Mouse (Mus musculus) hindbrain, postnatal 0 days (tissue): ENCODE measurements around the gene Bmp8b. TPM values are rescaled to one million over a fixed set of nuclear protein-coding genes. Genes with fewer than 3 reads are reported as not detected.

Source experiments
- ATAC-seq: fragments of 200-750 bp; cut with Nextera tagmentation; 2 replicates; pipeline ENCODE4 v1.8.0; 2017; ENCODE audit warnings: mild to moderate bottlenecking, moderate TSS enrichment, moderate library complexity
- DNase-seq: peaks from one replicate; pipeline ENCODE4 v3.0.0-alpha.2; 2015; ENCODE audit warnings: low spot score
- H3K27ac ChIP-seq: fragments of 300-500 bp; sonication (generic); 2 replicates; pipeline ENCODE4 v1.5.1; 2014; ENCODE audit warnings: mild to moderate bottlenecking
- H3K27me3 ChIP-seq: fragments of 300-500 bp; sonication (generic); 2 replicates; pipeline ENCODE4 v1.6.1; 2014; ENCODE audit warnings: low read length, mixed read lengths; ENCODE audit not compliant: insufficient read depth
- H3K36me3 ChIP-seq: fragments of 300-500 bp; sonication (generic); 2 replicates; pipeline ENCODE4 v1.6.1; 2014; ENCODE audit warnings: low read length, mixed read lengths; ENCODE audit not compliant: insufficient read depth
- H3K4me1 ChIP-seq: fragments of 300-500 bp; sonication (generic); 2 replicates; pipeline ENCODE4 v1.6.1; 2014; ENCODE audit warnings: antibody characterized with exemption, low read length, mixed read lengths; ENCODE audit not compliant: insufficient read depth
- H3K4me2 ChIP-seq: fragments of 300-500 bp; sonication (generic); 2 replicates; pipeline ENCODE4 v1.6.1; 2014; ENCODE audit warnings: low read depth, mild to moderate bottlenecking, low read length, moderate library complexity, mixed read lengths
- H3K4me3 ChIP-seq: fragments of 300-500 bp; sonication (generic); 2 replicates; pipeline ENCODE4 v1.5.1; 2014; ENCODE audit warnings: low read length
- H3K9ac ChIP-seq: fragments of 300-500 bp; sonication (generic); replicated peaks from 2 replicates; pipeline ENCODE4 v1.6.1; 2014; ENCODE audit warnings: mild to moderate bottlenecking, low read length, moderate library complexity, mixed read lengths
- H3K9me3 ChIP-seq: fragments of 300-500 bp; sonication (generic); 2 replicates; pipeline ENCODE4 v1.6.1; 2016; ENCODE audit warnings: low read length, mixed read lengths
- CTCF ChIP-seq: IDR thresholded peaks from 2 replicates; pipeline ENCODE4 v1.5.1; 2016; ENCODE audit warnings: antibody characterized with exemption, control low read depth, low read depth
- polyA plus RNA-seq: library from polyadenylated mRNA; unstranded; fragments of >200 nt; fragmentation: Nextera tagmentation; extraction: Ambion mirVana; gene quantifications from 2 replicates; pipeline ENCODE4 v1.2.1, GENCODE M21; 2015
- total RNA-seq: library from RNA; depleted of rRNA; stranded (reverse); fragments of >200 nt; gene quantifications from 2 replicates; pipeline ENCODE4 v1.2.3, GENCODE M21; 2014; rRNA removed

Gene Bmp8b
- total and polyA plus RNA-seq, 2 experiments from 2014 or later = 0.42 to 0.43 TPM

DNA sequence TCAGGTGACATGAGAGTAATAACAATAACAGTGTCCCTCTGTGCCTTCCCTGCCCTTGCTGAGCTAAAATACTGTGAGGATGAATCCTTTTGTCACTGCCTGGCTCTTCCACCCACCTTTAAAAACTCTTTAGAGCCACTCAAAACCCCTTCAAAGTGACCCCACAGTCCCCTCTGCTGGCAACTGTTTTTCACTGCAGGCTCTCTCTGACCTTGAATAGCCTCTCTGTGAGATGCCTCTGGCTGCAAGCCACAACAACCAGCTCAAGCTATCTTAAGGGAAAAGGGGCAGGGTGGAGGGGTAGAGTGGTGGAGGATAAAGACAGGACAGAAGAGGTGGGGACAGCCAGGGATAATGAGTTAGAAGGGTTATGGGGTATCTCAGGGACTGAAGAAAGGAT, 66.8 kb downstream of the Bmp8b start:
- ATAC-seq (no peak), DNase-seq (no peak)
- H3K9ac ChIP-seq = no peak overlapping the region
- H3K27ac ChIP-seq = no peak overlapping the region
- no peaks in the 10 kb centered on the region for H3K4me1 ChIP-seq
- no peak overlapping the region for H3K4me2 ChIP-seq
- no peaks in the 10 kb centered on the region for H3K27me3 ChIP-seq
- H3K4me3 ChIP-seq = no peak overlapping the region
- H3K36me3 ChIP-seq = no peaks in the 10 kb centered on the region
- peaks cover 3% of the 10 kb centered on the region; the same call in 1 of the 2 replicates for H3K9me3 ChIP-seq
- TF ChIP-seq CTCF = 0 out of 2 replicates have a peak, but pooled peaks have one; percentile 9

Other genes with a start within 250 kb of the Bmp8b start
- 133 and 141 TPM in 2 replicates for gene Cap1, start 219.1 kb upstream of the Bmp8b start, total RNA-seq
- gene Cap1, start 219.1 kb upstream of the Bmp8b start, polyA plus RNA-seq = 59.9 and 60.1 TPM in 2 replicates
- 63.6 and 68.0 TPM in 2 replicates for gene Mfsd2a, start 144.0 kb upstream of the Bmp8b start, total RNA-seq
- gene Mfsd2a, start 144.0 kb upstream of the Bmp8b start, polyA plus RNA-seq = 34.9 and 42.6 TPM in 2 replicates
- gene Mycl, start 109.5 kb upstream of the Bmp8b start, total RNA-seq = 67.5 and 79.4 TPM in 2 replicates
- 34.3 and 34.8 TPM in 2 replicates for gene Mycl, start 109.5 kb upstream of the Bmp8b start, polyA plus RNA-seq
- 11.1 and 18.5 TPM in 2 replicates for gene Trit1, start 88.6 kb upstream of the Bmp8b start, total RNA-seq
- 17.0 and 18.3 TPM in 2 replicates for gene Trit1, start 88.6 kb upstream of the Bmp8b start, polyA plus RNA-seq
- 0.16 and 0.75 TPM in 2 replicates for gene Oxct2b, start 11.1 kb downstream of the Bmp8b start, total RNA-seq
- 0.60 and 0.93 TPM in 2 replicates for gene Oxct2b, start 11.1 kb downstream of the Bmp8b start, polyA plus RNA-seq
- 22.0 and 39.5 TPM in 2 replicates for gene Ppie, start 34.8 kb downstream of the Bmp8b start, total RNA-seq
- gene Ppie, start 34.8 kb downstream of the Bmp8b start, polyA plus RNA-seq = 44.4 and 49.7 TPM in 2 replicates
- gene Hpcal4, start 78.1 kb downstream of the Bmp8b start, total RNA-seq = 32.1 and 46.3 TPM in 2 replicates
- 37.2 and 43.8 TPM in 2 replicates for gene Hpcal4, start 78.1 kb downstream of the Bmp8b start, polyA plus RNA-seq
- 0.79 and 2.1 TPM in 2 replicates for gene Nt5c1a, start 96.3 kb downstream of the Bmp8b start, total RNA-seq
- 0.39 and 0.53 TPM in 2 replicates for gene Nt5c1a, start 96.3 kb downstream of the Bmp8b start, polyA plus RNA-seq
- 5.1 and 6.5 TPM in 2 replicates for gene Heyl, start 128.4 kb downstream of the Bmp8b start, total RNA-seq
- 3.5 TPM in 2 replicates for gene Heyl, start 128.4 kb downstream of the Bmp8b start, polyA plus RNA-seq
- gene Pabpc4, start 157.2 kb downstream of the Bmp8b start, total RNA-seq = 100 and 137 TPM in 2 replicates
- gene Pabpc4, start 157.2 kb downstream of the Bmp8b start, polyA plus RNA-seq = 19.9 and 22.7 TPM in 2 replicates
- gene Oxct2a, start 218.5 kb downstream of the Bmp8b start, total RNA-seq = 0.25 and 0.47 TPM in 2 replicates
- 0.20 TPM in 2 replicates for gene Oxct2a, start 218.5 kb downstream of the Bmp8b start, polyA plus RNA-seq
- gene Bmp8a, start 238.1 kb downstream of the Bmp8b start, total RNA-seq = 0.10 and 0.18 TPM in 2 replicates
- gene Bmp8a, start 238.1 kb downstream of the Bmp8b start, polyA plus RNA-seq = 0.32 and 0.44 TPM in 2 replicates